Mouse (Mus musculus) erythroblast, embryonic 14.5 days (primary cell): Measurements from ENCODE around the gene Src.

Experiments used
- GATA1 ChIP-seq: IDR thresholded peaks from 2 replicates; pipeline ENCODE4 v1.6.1; 2012; ENCODE audit warnings: low read length, inconsistent platforms, mixed read lengths
- TAL1 ChIP-seq: IDR thresholded peaks from 3 replicates; pipeline ENCODE4 v1.6.1; 2012; ENCODE audit warnings: low read length, inconsistent platforms, mixed read lengths

DNA sequence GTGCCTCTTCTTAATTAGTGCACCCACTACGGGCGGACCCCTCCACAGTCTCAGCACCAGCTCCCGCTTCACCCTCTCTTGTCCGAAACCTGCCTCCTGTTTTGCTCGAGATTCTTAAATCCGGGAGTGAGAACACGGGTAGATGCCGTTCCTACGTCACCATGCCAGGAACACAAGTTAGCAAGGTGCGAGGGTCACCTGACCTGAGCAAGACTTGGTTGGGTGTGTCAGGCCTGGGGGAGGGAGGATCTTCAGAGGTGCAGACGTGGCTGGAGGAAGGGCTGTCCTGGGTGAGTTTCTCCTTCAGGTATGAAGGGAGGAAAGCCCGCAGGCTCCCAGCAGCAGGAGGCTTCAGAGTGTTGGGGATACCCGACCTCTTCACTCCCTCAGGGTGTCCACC, at the start of gene Src:
- no peak for TF ChIP-seq TAL1
- TF ChIP-seq GATA1 = no peak
